Mouse (Mus musculus) myocyte (in vitro differentiated cells): ENCODE results near the gene Eif1b.

Experiments used
- CEBPB ChIP-seq: IDR thresholded peaks from 2 replicates; pipeline ENCODE4 v1.6.1; 2011; ENCODE audit warnings: mild to moderate bottlenecking, moderate library complexity; ENCODE audit not compliant: poor library complexity, insufficient read depth, severe bottlenecking
- MAX ChIP-seq: IDR thresholded peaks from one replicate; pipeline ENCODE4 v1.6.1; 2011; ENCODE audit warnings: low read depth, mild to moderate bottlenecking, control low read depth
- MYOG ChIP-seq, 3 experiments: IDR thresholded peaks; one replicate each; pipeline ENCODE4 v1.6.1; 2011; ENCODE audit warnings: control low read depth in 2 of 3, low read depth in 2 of 3, mild to moderate bottlenecking in 2 of 3; ENCODE audit not compliant: insufficient read length in 2 of 3, control insufficient read depth in 1 of 3, insufficient read depth in 1 of 3
- POLR2A ChIP-seq: IDR thresholded peaks from one replicate; pipeline ENCODE4 v1.6.1; 2011; ENCODE audit warnings: low read depth, mild to moderate bottlenecking, control low read depth, moderate library complexity; ENCODE audit not compliant: insufficient read length
- POLR2AphosphoS2 ChIP-seq: IDR thresholded peaks from one replicate; pipeline ENCODE4 v1.6.1; 2011; ENCODE audit warnings: low read depth, control low read depth; ENCODE audit not compliant: insufficient read length
- USF1 ChIP-seq: IDR thresholded peaks from one replicate; pipeline ENCODE4 v1.6.1; 2011; ENCODE audit warnings: low read depth, mild to moderate bottlenecking, control low read depth, moderate library complexity

GRCm38 (mm10) chr9:120530471-120530870 is 38.4 kb downstream of the Eif1b start:
- TF ChIP-seq POLR2A (no peak), MAX (no peak), MYOG (IDR thresholded peaks at IDR 0.05; ENCODE audit: control insufficient read depth in 1 of 3, insufficient read depth in 1 of 3, insufficient read length in 2 of 3, low read depth in 2 of 3) (no peak), USF1 (no peak), POLR2AphosphoS2 (no peak), CEBPB (no peak)
